Mouse (Mus musculus) brain, embryonic 14.5 days (tissue): ENCODE data around the gene Tango2. TPM values are rescaled to one million over a fixed set of nuclear protein-coding genes. Genes with fewer than 3 reads are reported as not detected.

Experiments
- DNase-seq: peaks from one replicate; pipeline ENCODE4 v3.0.0-alpha.2; 2011; ENCODE audit warnings: low read depth
- CTCF ChIP-seq: fragments of 200-500 bp; IDR thresholded peaks from 2 replicates; pipeline ENCODE4 v1.5.1; 2012; ENCODE audit warnings: inconsistent platforms, mild to moderate bottlenecking, moderate library complexity, borderline replicate concordance; ENCODE audit not compliant: insufficient read depth, insufficient read length; ENCODE audit errors: extremely low read depth
- POLR2A ChIP-seq: fragments of 200-500 bp; IDR thresholded peaks from 2 replicates; pipeline ENCODE4 v1.6.1; 2012; ENCODE audit warnings: mild to moderate bottlenecking, inconsistent platforms, borderline replicate concordance; ENCODE audit not compliant: poor library complexity, insufficient read depth, insufficient read length, severe bottlenecking; ENCODE audit errors: extremely low read depth
- polyA plus RNA-seq: library from polyadenylated mRNA; depleted of rRNA; stranded (reverse); fragments of >200 nt; gene quantifications from 2 replicates; pipeline ENCODE4 v1.2.3, GENCODE M21; 2012; rRNA removed

Tango2 gene
- polyA plus RNA-seq, 1 experiment, result 69.4 TPM

GRCm38 (mm10) chr16:18275166-18275565 lies 72.7 kb downstream of the Tango2 start:
- DNase-seq, result no peak
- TF ChIP-seq CTCF, result no peak
- no peak for TF ChIP-seq POLR2A

- peak; percentile 56 for DNase-seq
- TF ChIP-seq CTCF (peak; percentile 44; the same call in 1 of the 2 replicates), POLR2A (no peak)
These were observed 79.7 kb downstream of the Tango2 start for GRCm38 (mm10) chr16:18268182-18268581.

- TF ChIP-seq CTCF (no peak), POLR2A (no peak)
- no peak for DNase-seq
These were observed 82.9 kb downstream of the Tango2 start for GRCm38 (mm10) chr16:18265024-18265423.

- TF ChIP-seq POLR2A (no peak), CTCF (no peak)
- DNase-seq, result no peak
These were observed 89.7 kb downstream of the Tango2 start, which contains the start of gene Gm49776 for GRCm38 (mm10) chr16:18258221-18258620. Gene Gm49776, minus strand, starts transcription at chr16:18258321.

- DNase-seq, result no peak
- TF ChIP-seq CTCF (no peak), POLR2A (no peak)
These were observed 94.0 kb downstream of the Tango2 start for GRCm38 (mm10) chr16:18253866-18254265.

- TF ChIP-seq POLR2A, result no peak
- no peak for TF ChIP-seq CTCF
- DNase-seq, result no peak
These were observed 95.2 kb downstream of the Tango2 start for GRCm38 (mm10) chr16:18252736-18253135.

GRCm38 (mm10) chr16:18250828-18251790 lies 96.8 kb downstream of the Tango2 start:
- DNase-seq, result no peak

More at GRCm38 (mm10) chr16:18250828-18251790, 96.8 kb downstream of the Tango2 start:
- no peak for TF ChIP-seq POLR2A
- TF ChIP-seq CTCF, result no peak

Other genes starting within 250 kb of the Tango2 start
- 50.3 and 52.5 TPM in 2 replicates for gene Rtn4r, start 220.5 kb downstream of the Tango2 start, polyA plus RNA-seq
- gene Ccdc188, start 130.2 kb downstream of the Tango2 start, polyA plus RNA-seq, result not detected in 2 replicates
- 60.4 and 69.0 TPM in 2 replicates for gene Zdhhc8, start 113.0 kb downstream of the Tango2 start, polyA plus RNA-seq
- 83.5 and 111 TPM in 2 replicates for gene Trmt2a, start 99.4 kb downstream of the Tango2 start, polyA plus RNA-seq
- gene Ranbp1, start 99.4 kb downstream of the Tango2 start, polyA plus RNA-seq, result 177 and 190 TPM in 2 replicates
- 0.14 TPM in 1 of 2 replicates, not detected in the other for gene Gm49776, start 89.8 kb downstream of the Tango2 start, polyA plus RNA-seq
- gene Dgcr8, start 58.9 kb downstream of the Tango2 start, polyA plus RNA-seq, result 76.2 and 82.0 TPM in 2 replicates
- 169 and 189 TPM in 2 replicates for gene Arvcf, start 79 bp upstream of the Tango2 start, polyA plus RNA-seq
- 18.5 and 19.5 TPM in 2 replicates for gene Txnrd2, start 78.3 kb upstream of the Tango2 start, polyA plus RNA-seq
- 72.8 and 73.8 TPM in 2 replicates for gene Comt, start 78.7 kb upstream of the Tango2 start, polyA plus RNA-seq
- 12.4 and 15.4 TPM in 2 replicates for gene Gnb1l, start 150.6 kb upstream of the Tango2 start, polyA plus RNA-seq
- 13.1 and 14.5 TPM in 2 replicates for gene Rtl10, start 150.8 kb upstream of the Tango2 start, polyA plus RNA-seq
- 1.3 and 1.9 TPM in 2 replicates for gene Tbx1, start 242.6 kb upstream of the Tango2 start, polyA plus RNA-seq